Mouse (Mus musculus) CH12.LX (cell line): ENCODE measurements around the gene Prmt2. TPM values are rescaled to one million over a fixed set of nuclear protein-coding genes. Genes with fewer than 3 reads are reported as not detected.

ENCODE experiments used
- DNase-seq: peaks from one replicate; pipeline ENCODE4 v3.0.0-alpha.2; 2013; ENCODE audit errors: extremely low read depth
- H3K27ac ChIP-seq: 2 replicates; pipeline ENCODE4 v1.5.1; 2012; ENCODE audit warnings: low read depth, mild to moderate bottlenecking, control low read depth, moderate library complexity; ENCODE audit not compliant: insufficient read depth
- H3K27me3 ChIP-seq: replicated peaks from 2 replicates; pipeline ENCODE3; 2012; ENCODE audit warnings: inconsistent platforms
- H3K36me3 ChIP-seq, 2 experiments: replicated peaks in 1 of 2; 2 replicates each; pipeline versions ENCODE3 to v1.6.1; 2012; ENCODE audit warnings: inconsistent platforms in 1 of 2, low read length in 1 of 2, mild to moderate bottlenecking in 1 of 2, mixed read lengths in 1 of 2, moderate library complexity in 1 of 2; ENCODE audit not compliant: control insufficient read depth in 1 of 2, insufficient read depth in 1 of 2
- H3K4me1 ChIP-seq, 2 experiments: 2 replicates each; pipeline ENCODE4 v1.6.1; 2012; ENCODE audit warnings: inconsistent platforms in 1 of 2, moderate library complexity in 1 of 2; ENCODE audit not compliant: insufficient read depth in 2 of 2, control insufficient read depth in 1 of 2
- H3K4me2 ChIP-seq: 2 replicates; pipeline ENCODE4 v1.6.1; 2012; ENCODE audit warnings: low read depth, mild to moderate bottlenecking, control low read depth; ENCODE audit not compliant: poor library complexity, insufficient read depth, severe bottlenecking
- H3K4me3 ChIP-seq, 3 experiments: fragments of 150-350 bp in 1 of 3; sonication (generic) in 1 of 3; replicated peaks in 1 of 3; 2 replicates each; pipeline versions ENCODE3 to v1.5.1; 2011 to 2012; ENCODE audit warnings: low read depth in 2 of 3, low read length in 2 of 3, mild to moderate bottlenecking in 2 of 3, moderate library complexity in 2 of 3, control low read depth in 1 of 3, improper control_type of control experiment in 1 of 3, inconsistent platforms in 1 of 3, mixed read lengths in 1 of 3; ENCODE audit not compliant: poor library complexity in 1 of 3
- H3K79me2 ChIP-seq: replicated peaks from 2 replicates; pipeline ENCODE4 v1.6.1; 2012; ENCODE audit warnings: mild to moderate bottlenecking, moderate library complexity; ENCODE audit not compliant: control insufficient read depth, poor library complexity, insufficient read depth, severe bottlenecking; ENCODE audit errors: extremely low read depth
- H3K9ac ChIP-seq: 2 replicates; pipeline ENCODE4 v1.6.1; 2012; ENCODE audit warnings: low read depth, mild to moderate bottlenecking, control low read depth, moderate library complexity; ENCODE audit not compliant: insufficient read depth
- H3K9me3 ChIP-seq: replicated peaks from 2 replicates; pipeline ENCODE3; 2012; ENCODE audit warnings: low read length, inconsistent platforms, mixed read lengths
- BHLHE40 ChIP-seq: IDR thresholded peaks from 2 replicates; pipeline ENCODE4 v1.6.1; 2011; ENCODE audit warnings: mild to moderate bottlenecking, low read depth, low read length, improper control_type of control experiment
- CTCF ChIP-seq, 2 experiments: IDR thresholded peaks in 1 of 2; conservative IDR thresholded peaks in 1 of 2; 2 replicates each; pipeline ENCODE4 v1.5.1; 2011 to 2012; ENCODE audit warnings: low read depth in 2 of 2, low read length in 2 of 2, improper control_type of control experiment in 1 of 2, inconsistent platforms in 1 of 2, mild to moderate bottlenecking in 1 of 2, moderate library complexity in 1 of 2
- EP300 ChIP-seq: IDR thresholded peaks from 2 replicates; pipeline ENCODE4 v1.6.1; 2011; ENCODE audit warnings: low read length, improper control_type of control experiment
- IRF4 ChIP-seq: IDR thresholded peaks from 2 replicates; pipeline ENCODE4 v1.6.1; 2014; ENCODE audit warnings: low read depth, mild to moderate bottlenecking, inconsistent platforms, low read length, improper control_type of control experiment
- JUND ChIP-seq: conservative IDR thresholded peaks from 2 replicates; pipeline ENCODE4 v1.6.1; 2011; ENCODE audit warnings: low read depth, low read length, improper control_type of control experiment
- KAT2A ChIP-seq: IDR thresholded peaks from 2 replicates; pipeline ENCODE4 v1.6.1; 2012; ENCODE audit warnings: low read length, improper control_type of control experiment, inconsistent platforms; ENCODE audit not compliant: insufficient replicate concordance
- MAFK ChIP-seq: IDR thresholded peaks from 2 replicates; pipeline ENCODE4 v1.6.1; 2011; ENCODE audit warnings: low read length, improper control_type of control experiment; ENCODE audit not compliant: insufficient replicate concordance
- MAX ChIP-seq: IDR thresholded peaks from 2 replicates; pipeline ENCODE4 v1.6.1; 2011; ENCODE audit warnings: low read length, improper control_type of control experiment
- MXI1 ChIP-seq: IDR thresholded peaks from 2 replicates; pipeline ENCODE4 v1.6.1; 2011; ENCODE audit warnings: mild to moderate bottlenecking, low read depth, low read length, improper control_type of control experiment
- MYC ChIP-seq: IDR thresholded peaks from 2 replicates; pipeline ENCODE4 v1.6.1; 2011; ENCODE audit warnings: low read depth, mild to moderate bottlenecking, improper control_type of control experiment, low read length
- PAX5 ChIP-seq: IDR thresholded peaks from 2 replicates; pipeline ENCODE4 v1.6.1; 2012; ENCODE audit warnings: low read length, inconsistent platforms, mixed read lengths
- RAD21 ChIP-seq: IDR thresholded peaks from 2 replicates; pipeline ENCODE4 v1.6.1; 2011; ENCODE audit warnings: low read depth, mild to moderate bottlenecking, low read length, improper control_type of control experiment, moderate library complexity
- RCOR1 ChIP-seq: conservative IDR thresholded peaks from 2 replicates; pipeline ENCODE4 v1.6.1; 2012; ENCODE audit warnings: low read depth, mild to moderate bottlenecking, inconsistent platforms, low read length, improper control_type of control experiment
- SMC3 ChIP-seq: IDR thresholded peaks from 2 replicates; pipeline ENCODE4 v1.6.1; 2011; ENCODE audit warnings: low read depth, low read length, improper control_type of control experiment
- UBTF ChIP-seq: IDR thresholded peaks from 2 replicates; pipeline ENCODE4 v1.6.1; 2012; ENCODE audit warnings: low read depth, mild to moderate bottlenecking, inconsistent platforms, low read length, improper control_type of control experiment, moderate library complexity
- ZNF384 ChIP-seq: IDR thresholded peaks from 2 replicates; pipeline ENCODE4 v1.6.1; 2012; ENCODE audit warnings: low read depth, low read length, improper control_type of control experiment, inconsistent platforms
- dilution Hi-C: fragments of 300-500 bp; cut with MboI; formaldehyde crosslinking; loops from 2 replicates; pipeline ENCODE4 v1.14.3; 2020; ENCODE audit warnings: low sequenced_read_pairs; ENCODE audit not compliant: extremely low pct_unique_long_range_greater_than_20kb, extremely low pct_ligation_motif_present
- in situ Hi-C: fragments of 300-500 bp; cut with MboI; formaldehyde crosslinking; loops from 3 replicates; pipeline ENCODE4 v1.14.3; 2019; ENCODE audit warnings: low sequenced_read_pairs, low pct_ligation_motif_present, low pct_unique_long_range_greater_than_20kb, mixed read lengths
- polyA plus RNA-seq: library from polyadenylated mRNA; unstranded; fragments of >175 nt; gene quantifications from 2 replicates; pipeline ENCODE4 v1.2.1, GENCODE M21; 2012; ENCODE audit warnings: low read depth; ENCODE audit not compliant: insufficient read length
- total RNA-seq, 2 experiments: library from RNA; depleted of rRNA; stranded (reverse); fragments of 300-350 nt in 1 of 2; fragments of >200 nt in 1 of 2; gene quantifications; 2 replicates each; pipeline ENCODE4 v1.2.3; 2012 to 2014

Prmt2 gene
- total and polyA plus RNA-seq, 3 experiments = 6.1 to 14.9 (median 14.4) TPM

DNA sequence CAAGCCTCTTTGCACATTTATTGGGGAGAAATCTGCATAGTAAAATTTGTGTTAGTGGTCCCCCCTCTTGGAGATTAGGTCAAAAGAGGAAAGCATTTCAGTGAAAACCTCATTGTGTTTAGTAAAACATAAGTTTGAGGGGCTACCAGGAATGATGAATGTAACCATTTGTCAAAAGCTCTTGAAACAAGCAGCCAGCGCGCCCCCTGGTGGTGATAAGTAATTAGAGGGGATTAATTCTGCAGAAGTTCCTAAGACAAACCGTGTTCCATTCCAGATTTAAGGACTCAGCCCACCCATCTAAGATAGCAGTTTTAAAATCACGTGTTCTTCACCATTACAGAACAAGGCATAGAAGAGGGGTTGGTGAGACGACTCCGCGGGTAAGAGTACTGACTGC is 35.7 kb downstream of the Prmt2 start:
- Histone ChIP-seq H3K4me2 (no peak overlapping the region), H3K27ac (no peak overlapping the region), H3K36me3 (peaks cover 0 to 1% of the 10 kb centered on the region in 2 experiments), H3K4me1 (0 out of 4 replicates have a peak, but pooled peaks cover 0 to 4% of the 10 kb centered on the region in 2 experiments), H3K4me3 (no peak overlapping the region), H3K9ac (no peak overlapping the region), H3K27me3 (no peaks in the 10 kb centered on the region), H3K9me3 (no peaks in the 10 kb centered on the region), H3K79me2 (no peaks in the 10 kb centered on the region)
- peak; percentile 74 for DNase-seq
- TF ChIP-seq CTCF (conservative IDR thresholded peaks at IDR 0.05 in 1 of 2, IDR thresholded peaks at IDR 0.05 in 1 of 2; ENCODE audit: low read depth in 2 of 2, low read length in 2 of 2) = peak; percentile 65 to 79
- TF ChIP-seq SMC3 = peak; percentile 73
- no peak for TF ChIP-seq MXI1
- TF ChIP-seq UBTF = no peak
- peak; percentile 65 for TF ChIP-seq RAD21
- dilution Hi-C loops (no loop called here), in situ Hi-C loops (loop anchor here (10.0 kb wide), 3 partner anchors 77 to 317 kb away; no protein-coding TSS in a partner anchor)

DNA sequence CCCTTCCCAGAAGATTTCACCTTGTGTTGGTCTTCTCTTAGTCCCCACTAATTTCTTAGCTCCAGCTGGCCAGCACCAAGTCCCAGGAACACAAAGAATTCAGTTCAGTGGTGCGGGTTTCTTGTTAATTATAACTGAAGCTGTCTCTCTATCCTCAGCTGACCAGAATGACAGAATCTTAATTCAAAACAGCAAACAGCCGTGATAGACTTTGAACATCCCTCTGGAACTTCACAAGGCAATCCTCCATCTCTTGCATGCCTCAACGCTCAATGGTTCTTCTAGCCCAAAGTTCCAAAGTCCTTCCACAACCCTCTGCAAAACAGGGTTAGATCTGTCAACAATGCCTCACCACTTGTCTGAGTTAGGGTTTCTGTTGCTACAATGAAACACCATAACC is 36.2 kb downstream of the Prmt2 start:
- in situ Hi-C loops = loop anchor here (10.0 kb wide), 3 partner anchors 77 to 317 kb away; no protein-coding TSS in a partner anchor
- no peaks in the 10 kb centered on the region for H3K36me3 ChIP-seq
- TF ChIP-seq MAX = no peak
- no peak for TF ChIP-seq JUND
- TF ChIP-seq, all 38 proteins: peak for 0
- no peak for DNase-seq
- Histone ChIP-seq H3K27me3 (no peaks in the 10 kb centered on the region), H3K27ac (no peak overlapping the region), H3K4me2 (no peak overlapping the region), H3K9me3 (no peaks in the 10 kb centered on the region), H3K4me1 (0 out of 4 replicates have a peak, but pooled peaks cover 0 to 4% of the 10 kb centered on the region in 2 experiments), H3K9ac (no peak overlapping the region), H3K4me3 (no peak overlapping the region), H3K79me2 (no peaks in the 10 kb centered on the region)
- dilution Hi-C loops = no loop called here

DNA sequence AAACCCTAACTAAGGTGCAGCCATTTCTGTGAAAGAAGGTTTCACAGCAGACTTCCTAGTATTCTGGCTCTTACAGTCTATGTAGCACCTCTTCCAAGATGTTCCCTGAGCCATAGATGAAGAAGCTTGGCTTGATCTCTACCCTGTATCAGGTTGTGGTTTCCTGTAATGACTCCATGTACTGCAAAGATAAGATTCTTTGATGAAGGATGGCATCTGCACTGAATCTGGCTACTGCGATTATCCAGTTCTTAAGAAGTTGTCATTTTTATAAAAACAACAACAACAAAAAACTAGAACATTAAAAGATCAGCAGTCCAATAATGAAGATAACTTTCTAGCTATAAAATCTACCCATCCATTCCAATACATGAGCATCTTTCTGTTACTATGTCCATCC is 49.7 kb downstream of the Prmt2 start:
- dilution Hi-C loops (no loop called here), in situ Hi-C loops (no loop called here)
- no peaks in the 10 kb centered on the region for H3K9me3 ChIP-seq
- H3K4me3 ChIP-seq = no peak overlapping the region
- H3K27ac ChIP-seq = no peak overlapping the region
- no peaks in the 10 kb centered on the region for H3K4me1 ChIP-seq
- no peaks in the 10 kb centered on the region for H3K27me3 ChIP-seq
- no peak overlapping the region for H3K4me2 ChIP-seq
- DNase-seq = no peak
- no peak overlapping the region for H3K9ac ChIP-seq
- no peaks in the 10 kb centered on the region for H3K79me2 ChIP-seq
- TF ChIP-seq SMC3 = no peak
- TF ChIP-seq RAD21 = no peak
- TF ChIP-seq CTCF (conservative IDR thresholded peaks at IDR 0.05 in 1 of 2, IDR thresholded peaks at IDR 0.05 in 1 of 2; ENCODE audit: low read depth in 2 of 2, low read length in 2 of 2) = no peak
- no peak for TF ChIP-seq ZNF384
- no peak for TF ChIP-seq BHLHE40
- no peak for TF ChIP-seq IRF4
- no peak for TF ChIP-seq MYC
- TF ChIP-seq MAFK = no peak
- no peak for TF ChIP-seq JUND
- no peak for TF ChIP-seq KAT2A
- no peak for TF ChIP-seq EP300
- no peak for TF ChIP-seq PAX5
- TF ChIP-seq RCOR1 = no peak
- no peaks in the 10 kb centered on the region for H3K36me3 ChIP-seq
